Mouse (Mus musculus) kidney, adult 2 months (tissue): ENCODE measurements around the gene Trim2. TPM values are rescaled to one million over a fixed set of nuclear protein-coding genes. Genes with fewer than 3 reads are reported as not detected.

Experiments
- DNase-seq: peaks from one replicate; pipeline ENCODE4 v3.0.0; 2021
- H3K27ac ChIP-seq: fragments of 200-500 bp; 2 replicates; pipeline ENCODE4 v1.5.1; 2012; ENCODE audit warnings: low read depth, low read length, control low read depth, inconsistent platforms; ENCODE audit not compliant: insufficient read depth
- H3K27me3 ChIP-seq: fragments of 200-500 bp; replicated peaks from 2 replicates; pipeline ENCODE4 v1.6.1; 2012; ENCODE audit warnings: mild to moderate bottlenecking, moderate library complexity, low read length, inconsistent platforms; ENCODE audit not compliant: control insufficient read depth, insufficient read depth
- H3K36me3 ChIP-seq: fragments of 200-500 bp; 2 replicates; pipeline ENCODE4 v1.6.1; 2012; ENCODE audit warnings: mild to moderate bottlenecking, moderate library complexity, low read length, inconsistent platforms; ENCODE audit not compliant: control insufficient read depth, insufficient read depth
- H3K4me1 ChIP-seq: fragments of 200-500 bp; 2 replicates; pipeline ENCODE4 v1.6.1; 2011; ENCODE audit warnings: low read length; ENCODE audit not compliant: control insufficient read depth, insufficient read depth
- H3K4me3 ChIP-seq: fragments of 200-500 bp; 2 replicates; pipeline ENCODE4 v1.5.1; 2011; ENCODE audit warnings: mild to moderate bottlenecking, low read depth, low read length, control low read depth; ENCODE audit not compliant: insufficient read depth
- CTCF ChIP-seq: fragments of 200-500 bp; conservative IDR thresholded peaks from 2 replicates; pipeline ENCODE4 v1.5.1; 2011; ENCODE audit warnings: low read depth, mild to moderate bottlenecking, control low read depth, low read length, moderate library complexity, mixed read lengths; ENCODE audit not compliant: insufficient read depth, insufficient read length
- POLR2A ChIP-seq: fragments of 200-500 bp; IDR thresholded peaks from one replicate; pipeline ENCODE4 v1.6.1; 2011; ENCODE audit warnings: low read depth, low read length, control low read depth
- WGBS: fragments of 180-500 bp; shearing (Covaris S2); methylation state at CpG from one replicate; pipeline ENCODE4 v1.1.7; 2018; 5-methylcytosine and 5-hydroxymethylcytosine counted together
- polyA plus RNA-seq: library from polyadenylated mRNA; depleted of rRNA; stranded (reverse); fragments of >200 nt; gene quantifications from 2 replicates; pipeline ENCODE4 v1.2.3, GENCODE M21; 2012

The Trim2 gene
- polyA plus RNA-seq, 1 experiment: 44.5 TPM

- H3K4me1 ChIP-seq: peaks cover 25% of the 10 kb centered on the region
- peak overlapping the region; percentile 57 for H3K27ac ChIP-seq
- DNase-seq: peak; percentile 88
- no peaks in the 10 kb centered on the region for H3K36me3 ChIP-seq
- H3K4me3 ChIP-seq: no peak overlapping the region
- no peaks in the 10 kb centered on the region for H3K27me3 ChIP-seq
- 51% methylated on average over 10 of the region's 10 CpGs for WGBS
- TF ChIP-seq POLR2A: no peak
- TF ChIP-seq CTCF: no peak
Observed at GRCm38 (mm10) chr3:84235420-84236304, 71.0 kb downstream of the Trim2 start.

DNA sequence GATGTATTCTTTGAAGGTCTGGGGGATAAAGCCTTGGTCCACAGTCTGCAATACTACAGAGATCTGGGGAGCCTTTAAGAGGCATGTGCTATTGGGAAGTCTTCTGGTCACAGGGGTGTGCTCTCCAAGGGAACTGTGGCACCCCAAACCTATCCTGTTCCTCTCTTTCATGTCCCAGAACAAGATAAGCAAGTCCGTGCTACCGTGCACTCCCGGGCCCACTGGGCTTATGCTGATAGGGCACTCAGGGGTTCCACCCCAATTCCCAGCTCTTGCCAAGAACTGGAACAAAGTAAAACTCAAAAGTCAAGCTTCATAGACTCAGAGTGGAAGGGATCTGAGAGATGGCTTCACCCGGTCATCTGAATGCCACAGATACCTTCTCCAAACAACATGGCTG lies 72.1 kb downstream of the Trim2 start:
- Histone ChIP-seq H3K36me3 (no peaks in the 10 kb centered on the region), H3K27me3 (no peaks in the 10 kb centered on the region), H3K27ac (no peak overlapping the region), H3K4me3 (no peak overlapping the region), H3K4me1 (peaks cover 34% of the 10 kb centered on the region)
- 42% methylated on average over 4 of the region's 4 CpGs for WGBS
- TF ChIP-seq POLR2A (no peak), CTCF (no peak)
- no peak for DNase-seq

- 97% methylated on average over 5 of the region's 5 CpGs for WGBS
- Histone ChIP-seq H3K4me3 (no peak overlapping the region), H3K27me3 (no peaks in the 10 kb centered on the region), H3K36me3 (no peaks in the 10 kb centered on the region), H3K27ac (no peak overlapping the region), H3K4me1 (peaks cover 38% of the 10 kb centered on the region)
- TF ChIP-seq CTCF (no peak), POLR2A (no peak)
- DNase-seq: no peak
Observed at GRCm38 (mm10) chr3:84233663-84234415, 72.8 kb downstream of the Trim2 start.

- DNase-seq: no peak
- H3K27ac ChIP-seq: no peak overlapping the region
- H3K27me3 ChIP-seq: no peaks in the 10 kb centered on the region
- no peaks in the 10 kb centered on the region for H3K36me3 ChIP-seq
- peaks cover 42% of the 10 kb centered on the region for H3K4me1 ChIP-seq
- TF ChIP-seq POLR2A (no peak), CTCF (no peak)
- H3K4me3 ChIP-seq: no peak overlapping the region
- WGBS: 58% methylated on average over 6 of the region's 6 CpGs
Observed at GRCm38 (mm10) chr3:84232312-84232711, 74.4 kb downstream of the Trim2 start.

DNA sequence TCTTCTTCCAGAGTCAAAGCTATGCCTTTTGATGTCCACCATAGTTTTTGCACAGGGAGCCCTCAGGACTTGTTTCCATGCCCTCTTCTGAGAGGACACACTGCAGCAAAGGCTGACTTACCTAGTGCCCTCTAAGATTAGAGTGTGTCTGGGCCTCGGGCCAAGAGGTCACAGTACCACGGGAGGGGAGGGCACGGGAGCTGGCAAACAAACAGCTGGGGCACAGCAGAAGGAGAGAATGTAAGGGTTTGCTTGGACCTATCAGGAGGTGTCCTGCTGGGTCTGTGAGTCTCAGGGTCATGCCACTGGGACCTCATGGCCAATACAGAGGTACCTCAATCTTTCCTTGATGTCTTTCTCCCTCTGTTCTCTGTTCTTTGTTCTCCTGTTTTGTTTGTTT lies 75.7 kb downstream of the Trim2 start:
- H3K36me3 ChIP-seq: no peaks in the 10 kb centered on the region
- H3K27ac ChIP-seq: peak overlapping the region; percentile 83
- peak; percentile 96 for DNase-seq
- WGBS: 8% methylated on average over 3 of the region's 3 CpGs
- peaks cover 41% of the 10 kb centered on the region for H3K4me1 ChIP-seq
- no peak overlapping the region for H3K4me3 ChIP-seq
- TF ChIP-seq CTCF (no peak), POLR2A (no peak)
- H3K27me3 ChIP-seq: no peaks in the 10 kb centered on the region

- H3K27ac ChIP-seq: no peak overlapping the region; the same call in 1 of the 2 replicates
- no peaks in the 10 kb centered on the region for H3K27me3 ChIP-seq
- H3K36me3 ChIP-seq: no peaks in the 10 kb centered on the region
- DNase-seq: peak; percentile 39
- TF ChIP-seq CTCF (no peak), POLR2A (no peak)
- H3K4me3 ChIP-seq: peak overlapping the region; percentile 16
- H3K4me1 ChIP-seq: peaks cover 40% of the 10 kb centered on the region
- WGBS: 26% methylated on average over 15 of the region's 15 CpGs
Observed at GRCm38 (mm10) chr3:84228911-84229310, 77.8 kb downstream of the Trim2 start.

- no peak for TF ChIP-seq CTCF
- TF ChIP-seq POLR2A: no peak
- H3K36me3 ChIP-seq: no peaks in the 10 kb centered on the region
- DNase-seq: peak; percentile 75
- H3K27me3 ChIP-seq: no peaks in the 10 kb centered on the region
- H3K4me3 ChIP-seq: peak overlapping the region; percentile 31
- peak overlapping the region; percentile 6 for H3K27ac ChIP-seq
- peaks cover 40% of the 10 kb centered on the region for H3K4me1 ChIP-seq
- WGBS: 2% methylated on average over 18 of the region's 18 CpGs
Observed at GRCm38 (mm10) chr3:84228203-84228870, 78.3 kb downstream of the Trim2 start.
